In the genomic region with DNA sequence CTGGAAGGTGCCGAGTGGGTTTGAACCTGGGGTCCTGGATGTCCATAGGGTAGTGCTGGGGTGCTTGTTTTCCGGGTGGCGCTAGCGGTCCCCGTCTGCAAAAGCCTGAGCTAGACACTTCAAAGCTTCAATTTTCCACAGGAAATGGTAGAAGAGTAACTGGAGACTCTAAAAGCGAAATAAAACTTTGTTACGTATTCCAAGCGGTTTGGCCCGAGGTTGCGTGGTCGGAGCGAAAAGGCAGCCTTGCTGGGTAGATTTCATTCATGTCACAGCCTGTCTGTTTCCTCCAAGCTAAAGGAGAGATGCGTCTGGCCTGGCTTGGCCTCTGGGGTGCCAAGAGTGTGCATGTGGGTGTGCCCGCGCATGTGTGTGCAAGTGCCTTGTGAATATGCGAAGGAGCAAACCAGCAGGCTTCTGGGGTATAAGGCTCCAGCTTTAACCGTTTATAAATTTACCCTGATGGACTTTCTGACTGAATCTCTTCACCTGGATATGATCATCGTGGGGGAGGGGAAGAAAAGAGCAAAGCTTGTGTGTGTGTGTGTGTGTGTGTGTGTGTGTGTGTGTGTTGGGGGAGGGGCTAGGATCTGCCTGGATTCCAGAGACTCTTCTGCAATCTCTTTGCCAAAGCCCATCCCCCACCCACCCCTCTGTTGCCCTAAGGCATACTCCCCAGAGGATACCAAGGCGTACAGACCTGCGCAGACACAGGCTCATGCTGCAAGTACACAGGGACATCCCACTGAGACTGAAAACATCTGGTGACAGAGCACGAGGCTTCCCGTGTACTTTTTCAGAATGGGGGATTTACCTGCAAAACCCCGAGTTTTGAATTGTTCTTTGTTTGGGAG, we compare ENCODE assay signal across 8 mouse cellular contexts. TPM values are rescaled to one million over a fixed set of nuclear protein-coding genes. Genes with fewer than 3 reads are reported as not detected.
A peak's percentile ranks its signal among the peaks of the same experiment; 100 is the strongest.
DNase-seq lines count a peak whose midpoint lies in the region; ATAC-seq and TF ChIP-seq lines count a peak whose summit lies in the region.

No protein-coding gene starts in this region.

- no peak for TF ChIP-seq CTCF in layer of hippocampus, adult 2 months (conservative IDR thresholded peaks at IDR 0.05)

- H3K4me3 ChIP-seq in layer of hippocampus, adult 2 months = peak overlapping the region; percentile 4; the same call in 1 of the 2 replicates

- peak; percentile 12 for ATAC-seq in activated CD4-positive, CD25-positive, alpha-beta regulatory T cell, adult 4 months

- no peak for DNase-seq in layer of hippocampus, adult 2 months (ENCODE audit: low spot score in 2 of 2)
- no peak for DNase-seq in layer of hippocampus, adult 9-11 months
- DNase-seq in forelimb bud, embryonic 11.5 days (ENCODE audit: low read depth, low spot score) = peak; percentile 34
- peak; percentile 26 for DNase-seq in neural tube, embryonic 10.5 days (ENCODE audit: extremely low spot score, low spot score)
- no peak for DNase-seq in layer of hippocampus, adult 18-20 months (ENCODE audit: low spot score in 2 of 2)
- no peak for DNase-seq in right cerebral cortex, postnatal 10 days (ENCODE audit: low spot score in 2 of 2)
- no peak for DNase-seq in ovary, postnatal 14 days (ENCODE audit: low spot score)

- H3K27ac ChIP-seq in layer of hippocampus, adult 2 months = no peak overlapping the region

RNA-seq across cellular contexts. Expression of a gene that starts 2.9 kb away (rescaled TPM):
- total RNA-seq in layer of hippocampus, adult 2 months (2021) = 10 to 100 TPM; 19.6 to 20.1 TPM
- 1 to 10 TPM; 3.3 to 3.9 TPM for polyA plus RNA-seq in activated CD4-positive, CD25-positive, alpha-beta regulatory T cell, adult 4 months (2017; shearing (Covaris generic))
- 10 to 100 TPM; 18.3 to 23.0 TPM for total RNA-seq in layer of hippocampus, adult 18-20 months (2021)

Comparison
In these comparisons a context has a peak if more than half of its experiments do, and no peak if none do; other contexts are left out.
1. DNase-seq: peak in forelimb bud, embryonic 11.5 days (single experiment) and neural tube, embryonic 10.5 days (single experiment); none in layer of hippocampus, adult 2 months (0 of 2), layer of hippocampus, adult 9-11 months (single experiment), layer of hippocampus, adult 18-20 months (0 of 2), right cerebral cortex, postnatal 10 days (0 of 2) and ovary, postnatal 14 days (single experiment).